Mouse (Mus musculus) midbrain, embryonic 10.5 days (tissue): Measurements from ENCODE around the gene Tnfrsf14. TPM values are rescaled to one million over a fixed set of nuclear protein-coding genes. Genes with fewer than 3 reads are reported as not detected.

Experiments used
- DNase-seq: peaks from one replicate; pipeline ENCODE4 v3.0.0-alpha.2; 2017; ENCODE audit warnings: low spot score
- H3K27ac ChIP-seq: fragments of 300-500 bp; sonication (generic); replicated peaks from 2 replicates; pipeline ENCODE4 v1.5.1; 2016; ENCODE audit warnings: mild to moderate bottlenecking
- H3K27me3 ChIP-seq: fragments of 300-500 bp; sonication (generic); 2 replicates; pipeline ENCODE4 v1.6.1; 2016; ENCODE audit warnings: low read depth, mild to moderate bottlenecking; ENCODE audit not compliant: poor library complexity, severe bottlenecking
- H3K36me3 ChIP-seq: fragments of 300-500 bp; sonication (generic); 2 replicates; pipeline ENCODE4 v1.6.1; 2016; ENCODE audit warnings: mild to moderate bottlenecking, moderate library complexity
- H3K4me1 ChIP-seq: fragments of 300-500 bp; sonication (generic); 2 replicates; pipeline ENCODE4 v1.6.1; 2016
- H3K4me3 ChIP-seq: fragments of 300-500 bp; sonication (generic); 2 replicates; pipeline ENCODE4 v1.5.1; 2016; ENCODE audit warnings: mild to moderate bottlenecking, moderate library complexity
- H3K9me3 ChIP-seq: fragments of 300-500 bp; sonication (generic); replicated peaks from 2 replicates; pipeline ENCODE4 v1.6.1; 2016; ENCODE audit warnings: mild to moderate bottlenecking
- WGBS: fragments of 180-500 bp; shearing (Covaris S2); methylation state at CpG from one replicate; pipeline ENCODE4 v1.1.7; 2016; 5-methylcytosine and 5-hydroxymethylcytosine counted together
- polyA plus RNA-seq: library from polyadenylated mRNA; unstranded; fragments of >200 nt; fragmentation: Nextera tagmentation; extraction: Ambion mirVana; gene quantifications from 2 replicates; pipeline ENCODE4 v1.2.1, GENCODE M21; 2016

Gene Tnfrsf14
- polyA plus RNA-seq, 1 experiment from 2014 or later = 0.67 TPM

GRCm38 (mm10) chr4:154907833-154908232 lies 20.5 kb downstream of the Tnfrsf14 start:
- H3K27ac ChIP-seq = peak overlapping the region; percentile 79
- 49% methylated on average over 17 of the region's 17 CpGs for WGBS
- peaks cover 47% of the 10 kb centered on the region for H3K4me1 ChIP-seq
- H3K9me3 ChIP-seq = no peaks in the 10 kb centered on the region
- H3K36me3 ChIP-seq = no peaks in the 10 kb centered on the region
- H3K27me3 ChIP-seq = no peaks in the 10 kb centered on the region
- H3K4me3 ChIP-seq = 0 out of 2 replicates have a peak overlapping the region, but pooled peaks have one; percentile 9
- peak; percentile 69 for DNase-seq

GRCm38 (mm10) chr4:154904185-154905071 lies 23.9 kb downstream of the Tnfrsf14 start:
- 3% methylated on average over 16 of the region's 16 CpGs for WGBS
- Histone ChIP-seq H3K9me3 (peaks cover 7% of the 10 kb centered on the region; the same call in 1 of the 2 replicates), H3K4me1 (peaks cover 33% of the 10 kb centered on the region), H3K27me3 (no peaks in the 10 kb centered on the region), H3K27ac (peak overlapping the region; percentile 71), H3K4me3 (peak overlapping the region; percentile 52), H3K36me3 (no peaks in the 10 kb centered on the region)
- DNase-seq = peak; percentile 73

DNA sequence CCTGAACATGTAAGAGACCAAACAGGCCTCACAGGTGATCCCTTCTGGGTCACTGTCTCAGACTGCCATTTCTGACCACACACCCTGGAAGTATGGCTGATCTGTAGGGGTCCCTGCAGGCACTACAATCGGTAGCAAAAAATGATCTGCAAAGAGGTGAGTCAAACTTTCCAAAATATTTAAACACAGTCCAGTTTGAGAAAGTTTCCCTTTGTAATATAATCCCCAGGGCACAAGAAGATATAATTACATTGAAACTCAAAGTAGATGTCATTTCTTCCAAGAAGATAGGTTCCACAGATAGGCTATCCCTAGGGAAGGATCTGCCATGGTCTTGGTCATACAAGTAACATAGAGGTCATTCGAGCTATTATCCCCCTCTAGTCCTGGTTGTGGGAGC lies 26.0 kb downstream of the Tnfrsf14 start:
- peaks cover 7% of the 10 kb centered on the region; the same call in 1 of the 2 replicates for H3K9me3 ChIP-seq
- no peak overlapping the region for H3K27ac ChIP-seq
- peaks cover 9% of the 10 kb centered on the region for H3K27me3 ChIP-seq
- peaks cover 48% of the 10 kb centered on the region for H3K4me1 ChIP-seq
- no peaks in the 10 kb centered on the region for H3K36me3 ChIP-seq
- DNase-seq = no peak
- H3K4me3 ChIP-seq = no peak overlapping the region
- WGBS = 86% methylated on average over 2 of the region's 2 CpGs

DNA sequence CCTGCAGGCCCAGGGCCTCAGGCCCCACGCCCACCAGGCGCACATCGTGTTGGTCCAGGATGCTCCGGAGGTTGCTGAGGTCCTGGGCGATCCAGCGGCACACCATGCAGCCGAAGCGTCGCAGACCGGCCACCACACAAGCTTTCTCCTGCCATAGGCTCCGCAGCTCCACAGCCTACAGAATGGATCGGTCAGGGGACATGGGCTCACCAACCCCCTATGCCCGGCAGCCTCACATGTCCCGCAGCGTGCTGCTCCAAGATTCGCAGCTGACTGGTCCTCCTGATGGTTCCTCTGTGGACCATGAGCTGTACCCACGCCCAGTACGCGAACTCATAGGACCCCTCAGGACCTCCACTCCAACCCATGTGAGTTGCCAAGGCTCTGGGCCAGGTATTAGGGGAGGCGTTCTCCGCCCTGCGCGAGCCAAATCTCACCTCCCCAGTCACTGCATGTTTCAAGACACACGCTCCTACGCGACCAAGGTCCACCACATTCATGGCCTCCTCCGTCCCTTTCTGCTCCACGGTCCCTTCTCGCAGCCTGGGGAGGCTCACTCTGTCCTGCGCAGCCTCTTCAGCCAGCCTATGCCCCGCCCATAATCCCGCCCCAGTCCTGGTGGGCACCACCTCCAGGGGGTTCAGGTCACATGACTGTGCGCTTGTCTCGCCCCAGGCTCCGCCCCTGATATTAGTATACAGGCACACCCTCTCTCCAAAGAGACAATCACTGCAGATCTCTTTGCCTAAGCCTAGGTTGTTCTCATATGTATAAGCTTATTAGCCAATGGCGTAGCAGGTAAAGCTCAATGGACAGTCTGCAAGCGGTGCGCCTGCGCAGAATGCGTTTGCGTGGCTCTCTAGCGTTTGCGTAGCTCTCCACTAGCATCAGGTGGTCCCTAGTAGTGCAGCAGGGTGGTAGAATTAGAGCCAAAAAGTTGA lies 29.6 kb downstream of the Tnfrsf14 start, which contains the start of gene Fam213b:
Gene Fam213b (minus strand): TSS at position 630 of the 941 bp plus-strand sequence.
- Histone ChIP-seq H3K9me3 (peaks cover 7% of the 10 kb centered on the region; the same call in 1 of the 2 replicates), H3K36me3 (peaks cover 17% of the 10 kb centered on the region; the same call in 1 of the 2 replicates), H3K27ac (peak within 1 kb of the TSS; percentile 84), H3K27me3 (peaks cover 23% of the 10 kb centered on the region), H3K4me3 (peak within 1 kb of the TSS; percentile 72), H3K4me1 (peaks cover 44% of the 10 kb centered on the region)
- WGBS = 3% methylated on average over 43 of the region's 43 CpGs
- DNase-seq = peak; percentile 92

- H3K4me1 ChIP-seq = peaks cover 38% of the 10 kb centered on the region
- H3K36me3 ChIP-seq = peaks cover 17% of the 10 kb centered on the region; the same call in 1 of the 2 replicates
- H3K9me3 ChIP-seq = peaks cover 7% of the 10 kb centered on the region; the same call in 1 of the 2 replicates
- 75% methylated on average over 6 of the region's 6 CpGs for WGBS
- H3K4me3 ChIP-seq = peak overlapping the region; percentile 72
- peaks cover 23% of the 10 kb centered on the region for H3K27me3 ChIP-seq
- H3K27ac ChIP-seq = peak overlapping the region; percentile 84
- no peak for DNase-seq
Measured at GRCm38 (mm10) chr4:154897676-154898465, 30.5 kb downstream of the Tnfrsf14 start.

- H3K27me3 ChIP-seq = peaks cover 23% of the 10 kb centered on the region
- DNase-seq = no peak
- H3K4me3 ChIP-seq = no peak overlapping the region
- 85% methylated on average over 5 of the region's 5 CpGs for WGBS
- H3K4me1 ChIP-seq = peaks cover 38% of the 10 kb centered on the region
- no peaks in the 10 kb centered on the region for H3K9me3 ChIP-seq
- peaks cover 17% of the 10 kb centered on the region; the same call in 1 of the 2 replicates for H3K36me3 ChIP-seq
- H3K27ac ChIP-seq = no peak overlapping the region
Measured at GRCm38 (mm10) chr4:154895549-154895948, 32.8 kb downstream of the Tnfrsf14 start.

GRCm38 (mm10) chr4:154890887-154891286 lies 37.5 kb downstream of the Tnfrsf14 start:
- WGBS = 94% methylated on average over 14 of the region's 14 CpGs
- H3K27me3 ChIP-seq = no peaks in the 10 kb centered on the region
- no peak for DNase-seq
- H3K4me3 ChIP-seq = no peak overlapping the region
- 0 out of 2 replicates have a peak, but pooled peaks cover 6% of the 10 kb centered on the region for H3K36me3 ChIP-seq
- H3K27ac ChIP-seq = no peak overlapping the region
- no peaks in the 10 kb centered on the region for H3K9me3 ChIP-seq
- H3K4me1 ChIP-seq = peaks cover 10% of the 10 kb centered on the region

GRCm38 (mm10) chr4:154887593-154888250 lies 40.6 kb downstream of the Tnfrsf14 start:
- Histone ChIP-seq H3K36me3 (no peaks in the 10 kb centered on the region), H3K4me1 (peaks cover 14% of the 10 kb centered on the region), H3K9me3 (no peaks in the 10 kb centered on the region), H3K27me3 (no peaks in the 10 kb centered on the region), H3K4me3 (no peak overlapping the region), H3K27ac (peak overlapping the region; percentile 71; the same call in 1 of the 2 replicates)
- WGBS = 88% methylated on average over 15 of the region's 15 CpGs
- no peak for DNase-seq

DNA sequence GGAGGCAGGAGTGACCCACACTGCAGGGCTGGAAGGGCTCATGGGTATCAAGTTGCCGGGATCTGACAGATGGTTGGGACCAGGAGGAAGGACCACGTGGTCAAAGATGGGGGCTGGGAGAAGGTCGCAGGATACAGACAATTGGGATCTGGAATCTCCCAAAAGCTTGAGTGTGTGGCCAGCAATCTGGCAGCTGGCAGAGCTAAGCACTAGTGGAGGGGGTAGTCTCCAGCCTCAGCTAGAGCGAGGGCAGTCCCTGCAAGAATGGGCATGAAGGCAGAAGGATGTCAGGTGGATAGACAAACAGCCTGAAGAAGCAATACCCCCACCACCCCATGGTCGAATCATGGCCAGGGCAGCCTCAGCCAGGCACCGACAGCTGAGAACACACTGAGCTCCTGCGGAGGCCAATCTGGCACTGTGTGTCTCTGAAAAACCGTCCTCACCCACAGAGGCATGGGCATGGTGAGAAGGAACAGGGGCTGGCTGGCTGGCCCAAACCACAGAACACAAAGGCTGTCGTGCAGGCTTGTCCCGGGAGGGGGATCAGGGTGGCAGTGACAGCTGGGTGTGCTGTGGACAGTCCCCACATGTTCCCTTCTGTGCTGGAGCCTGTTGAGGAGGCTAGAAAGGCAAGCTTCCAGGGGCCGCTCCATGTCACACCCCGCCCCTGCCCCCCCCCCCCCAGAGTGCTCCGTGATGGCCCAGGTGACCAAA lies 41.3 kb downstream of the Tnfrsf14 start:
- 75% methylated on average over 13 of the region's 13 CpGs for WGBS
- Histone ChIP-seq H3K4me3 (no peak overlapping the region), H3K4me1 (peaks cover 17% of the 10 kb centered on the region), H3K27me3 (no peaks in the 10 kb centered on the region), H3K27ac (peak overlapping the region; percentile 71), H3K9me3 (no peaks in the 10 kb centered on the region), H3K36me3 (no peaks in the 10 kb centered on the region)
- no peak for DNase-seq

- Histone ChIP-seq H3K27me3 (no peaks in the 10 kb centered on the region), H3K27ac (0 out of 2 replicates have a peak overlapping the region, but pooled peaks have one; percentile 9), H3K36me3 (no peaks in the 10 kb centered on the region), H3K4me3 (no peak overlapping the region), H3K9me3 (no peaks in the 10 kb centered on the region), H3K4me1 (peaks cover 19% of the 10 kb centered on the region)
- no peak for DNase-seq
- WGBS = 89% methylated on average over 11 of the region's 11 CpGs
Measured at GRCm38 (mm10) chr4:154885416-154885815, 42.9 kb downstream of the Tnfrsf14 start.
